Mouse (Mus musculus) MEL-GATA-1-ER (cell line): Measurements from ENCODE around the gene Zdhhc4.

Experiments used
- DNase-seq: peaks from one replicate; pipeline ENCODE4 v3.0.0-alpha.2; 2012; ENCODE audit warnings: low read depth; ENCODE audit errors: extremely low read depth

The Zdhhc4 gene

GRCm38 (mm10) chr5:143279247-143279646, 49.8 kb downstream of the Zdhhc4 start:
- DNase-seq, result no peak

- no peak for DNase-seq
These were observed 53.3 kb downstream of the Zdhhc4 start for GRCm38 (mm10) chr5:143275761-143276160.

GRCm38 (mm10) chr5:143272540-143273330, 56.3 kb downstream of the Zdhhc4 start:
- DNase-seq, result peak; percentile 93

GRCm38 (mm10) chr5:143272108-143272507, 56.9 kb downstream of the Zdhhc4 start:
- DNase-seq, result no peak

- DNase-seq, result no peak
These were observed 57.4 kb downstream of the Zdhhc4 start for GRCm38 (mm10) chr5:143271642-143272041.

GRCm38 (mm10) chr5:143270151-143270519, 58.9 kb downstream of the Zdhhc4 start:
- DNase-seq, result no peak

- DNase-seq, result no peak
These were observed 59.5 kb downstream of the Zdhhc4 start, which contains the start of gene Zfp316 for GRCm38 (mm10) chr5:143269363-143270150. Gene Zfp316 (minus strand): TSS chr5:143270022.

GRCm38 (mm10) chr5:143268985-143269362, 60.1 kb downstream of the Zdhhc4 start:
- DNase-seq, result no peak

GRCm38 (mm10) chr5:143266794-143267193, 62.3 kb downstream of the Zdhhc4 start:
- DNase-seq, result no peak
